Mouse (Mus musculus) limb, embryonic 10.5 days (tissue): ENCODE data around the gene Trappc1. TPM values are rescaled to one million over a fixed set of nuclear protein-coding genes. Genes with fewer than 3 reads are reported as not detected.

Experiments
- polyA plus RNA-seq: library from polyadenylated mRNA; unstranded; fragments of >200 nt; fragmentation: Nextera tagmentation; extraction: Ambion mirVana; gene quantifications from 2 replicates; pipeline ENCODE4 v1.2.1, GENCODE M21; 2016

Trappc1 gene
- polyA plus RNA-seq, 1 experiment from 2014 or later, result 144 TPM

Other genes with a start within 250 kb of the Trappc1 start
- gene Vamp2, start 235.5 kb upstream of the Trappc1 start, polyA plus RNA-seq, result 51.1 and 72.1 TPM in 2 replicates
- 10.3 and 10.8 TPM in 2 replicates for gene Per1, start 228.8 kb upstream of the Trappc1 start, polyA plus RNA-seq
- gene Hes7, start 203.6 kb upstream of the Trappc1 start, polyA plus RNA-seq, result 0.53 and 0.90 TPM in 2 replicates
- 0.15 and 0.29 TPM in 2 replicates for gene 9130213A22Rik, start 201.4 kb upstream of the Trappc1 start, polyA plus RNA-seq
- 0.28 and 0.39 TPM in 2 replicates for gene Aloxe3, start 198.1 kb upstream of the Trappc1 start, polyA plus RNA-seq
- 0.05 TPM in 1 of 2 replicates, not detected in the other for gene Alox12b, start 167.0 kb upstream of the Trappc1 start, polyA plus RNA-seq
- 0.15 TPM in 1 of 2 replicates, not detected in the other for gene Alox8, start 126.1 kb upstream of the Trappc1 start, polyA plus RNA-seq
- gene Gucy2e, start 86.9 kb upstream of the Trappc1 start, polyA plus RNA-seq, result not detected in 2 replicates
- gene Cntrob, start 205 bp upstream of the Trappc1 start, polyA plus RNA-seq, result 28.9 and 36.2 TPM in 2 replicates
- 0.93 and 1.4 TPM in 2 replicates for gene Kcnab3, start 2.3 kb downstream of the Trappc1 start, polyA plus RNA-seq
- gene Rnf227, start 16.5 kb downstream of the Trappc1 start, polyA plus RNA-seq, result 14.2 and 20.6 TPM in 2 replicates
- gene Chd3, start 45.4 kb downstream of the Trappc1 start, polyA plus RNA-seq, result 35.1 and 70.5 TPM in 2 replicates
- 140 and 151 TPM in 2 replicates for gene Naa38, start 71.5 kb downstream of the Trappc1 start, polyA plus RNA-seq
- gene Cyb5d1, start 71.7 kb downstream of the Trappc1 start, polyA plus RNA-seq, result 45.2 and 51.6 TPM in 2 replicates
- gene Tmem88, start 74.3 kb downstream of the Trappc1 start, polyA plus RNA-seq, result 23.0 and 24.7 TPM in 2 replicates
- gene Kdm6b, start 89.7 kb downstream of the Trappc1 start, polyA plus RNA-seq, result 36.6 and 40.8 TPM in 2 replicates
- 1.0 and 1.3 TPM in 2 replicates for gene Dnah2, start 225.1 kb downstream of the Trappc1 start, polyA plus RNA-seq
- 44.2 and 55.2 TPM in 2 replicates for gene Efnb3, start 236.2 kb downstream of the Trappc1 start, polyA plus RNA-seq